Mouse (Mus musculus): Measurements from ENCODE around the gene Cyp2u1. TPM values are rescaled to one million over a fixed set of nuclear protein-coding genes. Genes with fewer than 3 reads are reported as not detected.
"Not testable (repeated sequence)": the region's sequence is repeated elsewhere in the genome, so short reads cannot be mapped to it uniquely, and the experiment has no call there.

Gene Cyp2u1
- polyA plus RNA-seq (2015; fragmentation: Nextera tagmentation; extraction: Ambion mirVana), result 0.22 and 0.52 TPM in 2 replicates

GRCm38 (mm10) chr3:131302452-131303319, at the start of gene Cyp2u1:
Cyp2u1 (minus strand) TSS chr3:131303227.
- peak; percentile 91 for DNase-seq (ENCODE audit: low spot score)

GRCm38 (mm10) chr3:131350539-131350938, 47.5 kb upstream of the Cyp2u1 start:
- no peak for DNase-seq (ENCODE audit: low spot score)

GRCm38 (mm10) chr3:131349013-131349412, 46.0 kb upstream of the Cyp2u1 start:
- DNase-seq (ENCODE audit: low spot score), result no peak

- no peak for DNase-seq (ENCODE audit: low spot score)
These were observed 45.5 kb upstream of the Cyp2u1 start for GRCm38 (mm10) chr3:131348579-131348950.

- DNase-seq (ENCODE audit: low spot score), result peak; percentile 13
These were observed 45.0 kb upstream of the Cyp2u1 start for GRCm38 (mm10) chr3:131347831-131348578.

- no peak for DNase-seq (ENCODE audit: low spot score)
These were observed 42.9 kb upstream of the Cyp2u1 start for GRCm38 (mm10) chr3:131345903-131346302.

GRCm38 (mm10) chr3:131343311-131343710, 40.3 kb upstream of the Cyp2u1 start:
- no peak for DNase-seq (ENCODE audit: low spot score)

- no peak for DNase-seq (ENCODE audit: low spot score)
These were observed 37.9 kb upstream of the Cyp2u1 start for GRCm38 (mm10) chr3:131340885-131341284.

- DNase-seq (ENCODE audit: low spot score), result no peak
These were observed 36.3 kb upstream of the Cyp2u1 start for GRCm38 (mm10) chr3:131339280-131339679.

- DNase-seq (ENCODE audit: low spot score), result not testable (repeated sequence)
These were observed 34.7 kb upstream of the Cyp2u1 start for GRCm38 (mm10) chr3:131337749-131338148.

- DNase-seq (ENCODE audit: low spot score), result no peak
These were observed 33.6 kb upstream of the Cyp2u1 start for GRCm38 (mm10) chr3:131336629-131337028.

GRCm38 (mm10) chr3:131335117-131335547, 32.1 kb upstream of the Cyp2u1 start:
- DNase-seq (ENCODE audit: low spot score), result peak; percentile 24

GRCm38 (mm10) chr3:131327189-131327588, 24.2 kb upstream of the Cyp2u1 start:
- DNase-seq (ENCODE audit: low spot score), result no peak

- DNase-seq (ENCODE audit: low spot score), result no peak
These were observed 23.6 kb upstream of the Cyp2u1 start for GRCm38 (mm10) chr3:131326637-131327036.

- no peak for DNase-seq (ENCODE audit: low spot score)
These were observed 19.2 kb upstream of the Cyp2u1 start for GRCm38 (mm10) chr3:131322081-131322815.

GRCm38 (mm10) chr3:131320184-131320583, 17.2 kb upstream of the Cyp2u1 start:
- DNase-seq (ENCODE audit: low spot score), result peak; percentile 75

- DNase-seq (ENCODE audit: low spot score), result no peak
These were observed 15.2 kb upstream of the Cyp2u1 start for GRCm38 (mm10) chr3:131318211-131318610.

GRCm38 (mm10) chr3:131317126-131317525, 14.1 kb upstream of the Cyp2u1 start:
- no peak for DNase-seq (ENCODE audit: low spot score)

- no peak for DNase-seq (ENCODE audit: low spot score)
These were observed 13.0 kb upstream of the Cyp2u1 start for GRCm38 (mm10) chr3:131315957-131316510.

GRCm38 (mm10) chr3:131312340-131312739, 9.3 kb upstream of the Cyp2u1 start:
- no peak for DNase-seq (ENCODE audit: low spot score)

GRCm38 (mm10) chr3:131310572-131310971, 7.5 kb upstream of the Cyp2u1 start:
- DNase-seq (ENCODE audit: low spot score), result no peak

Data from thymus, postnatal 0 days (tissue).